Mouse (Mus musculus): ENCODE measurements around the gene Tnfaip6.

GRCm38 (mm10) chr2:52034601-52035000, 3.2 kb upstream of the Tnfaip6 start:
- no peak for TF ChIP-seq CTCF (IDR thresholded peaks at IDR 0.05; ENCODE audit: borderline replicate concordance, insufficient read depth, low read depth, low read length)
- no peak for TF ChIP-seq POLR2A (IDR thresholded peaks at IDR 0.05; ENCODE audit: borderline replicate concordance, insufficient read depth, low read length)
